Mouse (Mus musculus): ENCODE measurements around the gene Otulin. TPM values are rescaled to one million over a fixed set of nuclear protein-coding genes. Genes with fewer than 3 reads are reported as not detected.

The Otulin gene
- polyA plus RNA-seq, 1 experiment from 2014 or later: 12.3 TPM

GRCm38 (mm10) chr15:27612533-27613221, 17.8 kb downstream of the Otulin start:
- ATAC-seq: peak; percentile 92
- Histone ChIP-seq H3K4me1 (ENCODE audit: control insufficient read depth, insufficient read depth, low read depth, low read length) (peaks cover 3% of the 10 kb centered on the region; the same call in 1 of the 2 replicates), H3K27me3 (replicated peaks; ENCODE audit: control insufficient read depth, insufficient read depth, low read length) (no peaks in the 10 kb centered on the region), H3K9ac (ENCODE audit: low read depth, low read length) (no peak overlapping the region), H3K4me2 (ENCODE audit: low read length) (peak overlapping the region; percentile 36; the same call in 1 of the 2 replicates), H3K9me3 (ENCODE audit: control insufficient read depth, low read length) (no peaks in the 10 kb centered on the region), H3K27ac (ENCODE audit: low read depth, low read length) (no peak overlapping the region), H3K4me3 (ENCODE audit: low read length) (no peak overlapping the region), H3K36me3 (ENCODE audit: control insufficient read depth, insufficient read depth, low read length) (peaks cover 8% of the 10 kb centered on the region)
- 21% methylated on average over 6 of the region's 6 CpGs for WGBS

- Histone ChIP-seq H3K4me3 (ENCODE audit: low read length) (no peak overlapping the region), H3K4me1 (ENCODE audit: control insufficient read depth, insufficient read depth, low read depth, low read length) (peaks cover 3% of the 10 kb centered on the region; the same call in 1 of the 2 replicates), H3K9me3 (ENCODE audit: control insufficient read depth, low read length) (no peaks in the 10 kb centered on the region), H3K4me2 (ENCODE audit: low read length) (no peak overlapping the region), H3K9ac (ENCODE audit: low read depth, low read length) (no peak overlapping the region), H3K36me3 (ENCODE audit: control insufficient read depth, insufficient read depth, low read length) (peaks cover 8% of the 10 kb centered on the region), H3K27me3 (replicated peaks; ENCODE audit: control insufficient read depth, insufficient read depth, low read length) (no peaks in the 10 kb centered on the region), H3K27ac (ENCODE audit: low read depth, low read length) (no peak overlapping the region)
- ATAC-seq: no peak
- WGBS: 64% methylated on average over 4 of the region's 4 CpGs
Measured at GRCm38 (mm10) chr15:27609554-27609953, 20.9 kb downstream of the Otulin start.

- Histone ChIP-seq H3K36me3 (ENCODE audit: control insufficient read depth, insufficient read depth, low read length) (peaks cover 8% of the 10 kb centered on the region; the same call in 1 of the 2 replicates), H3K9me3 (ENCODE audit: control insufficient read depth, low read length) (no peaks in the 10 kb centered on the region), H3K4me3 (ENCODE audit: low read length) (no peak overlapping the region), H3K27me3 (replicated peaks; ENCODE audit: control insufficient read depth, insufficient read depth, low read length) (no peaks in the 10 kb centered on the region), H3K9ac (ENCODE audit: low read depth, low read length) (no peak overlapping the region), H3K27ac (ENCODE audit: low read depth, low read length) (no peak overlapping the region), H3K4me1 (ENCODE audit: control insufficient read depth, insufficient read depth, low read depth, low read length) (no peaks in the 10 kb centered on the region), H3K4me2 (ENCODE audit: low read length) (no peak overlapping the region)
- 86% methylated on average over 3 of the region's 3 CpGs for WGBS
- ATAC-seq: no peak
Measured at GRCm38 (mm10) chr15:27605252-27605651, 25.2 kb downstream of the Otulin start.

- H3K9ac ChIP-seq (ENCODE audit: low read depth, low read length): no peak overlapping the region
- H3K27me3 ChIP-seq (replicated peaks; ENCODE audit: control insufficient read depth, insufficient read depth, low read length): no peaks in the 10 kb centered on the region
- no peak overlapping the region for H3K27ac ChIP-seq (ENCODE audit: low read depth, low read length)
- no peak overlapping the region for H3K4me3 ChIP-seq (ENCODE audit: low read length)
- H3K9me3 ChIP-seq (ENCODE audit: control insufficient read depth, low read length): no peaks in the 10 kb centered on the region
- H3K4me2 ChIP-seq (ENCODE audit: low read length): no peak overlapping the region
- 89% methylated on average over 3 of the region's 3 CpGs for WGBS
- H3K4me1 ChIP-seq (ENCODE audit: control insufficient read depth, insufficient read depth, low read depth, low read length): no peaks in the 10 kb centered on the region
- ATAC-seq: no peak
- peaks cover 8% of the 10 kb centered on the region; the same call in 1 of the 2 replicates for H3K36me3 ChIP-seq (ENCODE audit: control insufficient read depth, insufficient read depth, low read length)
Measured at GRCm38 (mm10) chr15:27604558-27604957, 25.9 kb downstream of the Otulin start.

- H3K4me3 ChIP-seq (ENCODE audit: low read length): no peak overlapping the region
- no peak overlapping the region for H3K27ac ChIP-seq (ENCODE audit: low read depth, low read length)
- H3K36me3 ChIP-seq (ENCODE audit: control insufficient read depth, insufficient read depth, low read length): no peaks in the 10 kb centered on the region
- H3K4me2 ChIP-seq (ENCODE audit: low read length): no peak overlapping the region
- WGBS: 93% methylated on average over 5 of the region's 5 CpGs
- no peaks in the 10 kb centered on the region for H3K4me1 ChIP-seq (ENCODE audit: control insufficient read depth, insufficient read depth, low read depth, low read length)
- no peaks in the 10 kb centered on the region for H3K9me3 ChIP-seq (ENCODE audit: control insufficient read depth, low read length)
- H3K27me3 ChIP-seq (replicated peaks; ENCODE audit: control insufficient read depth, insufficient read depth, low read length): no peaks in the 10 kb centered on the region
- H3K9ac ChIP-seq (ENCODE audit: low read depth, low read length): no peak overlapping the region
- ATAC-seq: no peak
Measured at GRCm38 (mm10) chr15:27600524-27600923, 30.0 kb downstream of the Otulin start.

GRCm38 (mm10) chr15:27598786-27599385, 31.6 kb downstream of the Otulin start:
- ATAC-seq: no peak
- H3K27ac ChIP-seq (ENCODE audit: low read depth, low read length): no peak overlapping the region
- WGBS: 94% methylated on average over 13 of the region's 13 CpGs

GRCm38 (mm10) chr15:27597516-27597915, 33.0 kb downstream of the Otulin start:
- Histone ChIP-seq H3K36me3 (ENCODE audit: control insufficient read depth, insufficient read depth, low read length) (0 out of 2 replicates have a peak, but pooled peaks cover 3% of the 10 kb centered on the region), H3K27me3 (replicated peaks; ENCODE audit: control insufficient read depth, insufficient read depth, low read length) (no peaks in the 10 kb centered on the region), H3K4me3 (ENCODE audit: low read length) (no peak overlapping the region), H3K4me1 (ENCODE audit: control insufficient read depth, insufficient read depth, low read depth, low read length) (no peaks in the 10 kb centered on the region), H3K27ac (ENCODE audit: low read depth, low read length) (no peak overlapping the region), H3K9me3 (ENCODE audit: control insufficient read depth, low read length) (no peaks in the 10 kb centered on the region), H3K4me2 (ENCODE audit: low read length) (no peak overlapping the region), H3K9ac (ENCODE audit: low read depth, low read length) (no peak overlapping the region)
- ATAC-seq: no peak
- 84% methylated on average over 4 of the region's 4 CpGs for WGBS

More at GRCm38 (mm10) chr15:27598786-27599385, 31.6 kb downstream of the Otulin start:
- Histone ChIP-seq H3K9me3 (ENCODE audit: control insufficient read depth, low read length) (no peaks in the 10 kb centered on the region), H3K4me1 (ENCODE audit: control insufficient read depth, insufficient read depth, low read depth, low read length) (no peaks in the 10 kb centered on the region), H3K9ac (ENCODE audit: low read depth, low read length) (no peak overlapping the region), H3K4me3 (ENCODE audit: low read length) (no peak overlapping the region), H3K27me3 (replicated peaks; ENCODE audit: control insufficient read depth, insufficient read depth, low read length) (no peaks in the 10 kb centered on the region), H3K36me3 (ENCODE audit: control insufficient read depth, insufficient read depth, low read length) (0 out of 2 replicates have a peak, but pooled peaks cover 3% of the 10 kb centered on the region), H3K4me2 (ENCODE audit: low read length) (no peak overlapping the region)

- Histone ChIP-seq H3K4me3 (ENCODE audit: low read length) (no peak overlapping the region), H3K27me3 (replicated peaks; ENCODE audit: control insufficient read depth, insufficient read depth, low read length) (no peaks in the 10 kb centered on the region), H3K36me3 (ENCODE audit: control insufficient read depth, insufficient read depth, low read length) (0 out of 2 replicates have a peak, but pooled peaks cover 3% of the 10 kb centered on the region), H3K9ac (ENCODE audit: low read depth, low read length) (no peak overlapping the region), H3K4me2 (ENCODE audit: low read length) (no peak overlapping the region), H3K9me3 (ENCODE audit: control insufficient read depth, low read length) (no peaks in the 10 kb centered on the region), H3K4me1 (ENCODE audit: control insufficient read depth, insufficient read depth, low read depth, low read length) (no peaks in the 10 kb centered on the region), H3K27ac (ENCODE audit: low read depth, low read length) (no peak overlapping the region)
- no peak for ATAC-seq
- WGBS: 79% methylated on average over 3 of the region's 3 CpGs
Measured at GRCm38 (mm10) chr15:27596463-27597140, 33.9 kb downstream of the Otulin start.

- no peaks in the 10 kb centered on the region for H3K4me1 ChIP-seq (ENCODE audit: control insufficient read depth, insufficient read depth, low read depth, low read length)
- no peak overlapping the region for H3K27ac ChIP-seq (ENCODE audit: low read depth, low read length)
- WGBS: 46% methylated on average over 8 of the region's 8 CpGs
- H3K9me3 ChIP-seq (ENCODE audit: control insufficient read depth, low read length): no peaks in the 10 kb centered on the region
- H3K4me2 ChIP-seq (ENCODE audit: low read length): no peak overlapping the region
- no peaks in the 10 kb centered on the region for H3K27me3 ChIP-seq (replicated peaks; ENCODE audit: control insufficient read depth, insufficient read depth, low read length)
- no peak for ATAC-seq
- no peak overlapping the region for H3K9ac ChIP-seq (ENCODE audit: low read depth, low read length)
- 0 out of 2 replicates have a peak, but pooled peaks cover 3% of the 10 kb centered on the region for H3K36me3 ChIP-seq (ENCODE audit: control insufficient read depth, insufficient read depth, low read length)
- H3K4me3 ChIP-seq (ENCODE audit: low read length): no peak overlapping the region
Measured at GRCm38 (mm10) chr15:27595560-27595959, 34.9 kb downstream of the Otulin start.
